In the genomic region with DNA sequence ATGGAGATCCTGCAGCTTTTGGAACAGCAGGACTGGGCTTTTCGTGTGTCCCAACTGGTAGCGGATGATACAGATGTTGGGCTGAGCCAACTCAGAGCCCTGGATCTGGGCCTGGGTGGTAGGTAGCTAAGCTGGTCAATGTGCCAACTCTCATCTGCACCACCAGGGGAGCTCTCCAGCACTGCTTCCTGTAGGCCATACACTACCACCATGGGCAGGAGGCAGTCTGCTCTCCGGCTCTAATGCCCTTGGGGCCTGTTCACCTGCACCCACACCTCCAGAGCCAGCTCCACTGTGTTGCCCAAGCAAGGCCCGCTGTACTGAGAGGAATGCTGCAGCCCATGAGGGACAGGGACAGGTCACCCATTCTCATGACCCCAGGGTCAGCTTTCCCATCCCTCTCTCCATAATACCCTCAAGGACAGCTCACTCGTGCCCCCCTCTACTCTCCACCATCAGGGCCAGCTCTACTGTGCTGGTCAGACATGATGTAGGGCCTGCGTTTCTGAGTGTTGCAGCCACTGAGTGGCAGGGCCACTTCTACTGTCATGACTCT, we compare ENCODE assay signal across 8 mouse cellular contexts. TPM values are rescaled to one million over a fixed set of nuclear protein-coding genes. Genes with fewer than 3 reads are reported as not detected.
A peak's percentile ranks its signal among the peaks of the same experiment; 100 is the strongest.
DNase-seq lines count a peak whose midpoint lies in the region; ATAC-seq lines count a peak whose summit lies in the region.

No protein-coding gene starts in this region.

- H3K4me1 ChIP-seq in lung, embryonic 15.5 days, result no peaks in the 10 kb centered on the region
- H3K4me1 ChIP-seq in stomach, embryonic 15.5 days, result no peaks in the 10 kb centered on the region

- peaks cover 52% of the 10 kb centered on the region for H3K36me3 ChIP-seq in lung, embryonic 15.5 days
- peaks cover 24% of the 10 kb centered on the region for H3K36me3 ChIP-seq in stomach, embryonic 15.5 days

- H3K4me2 ChIP-seq in lung, embryonic 15.5 days, result no peak overlapping the region
- no peak overlapping the region for H3K4me2 ChIP-seq in stomach, embryonic 15.5 days

- WGBS in lung, embryonic 15.5 days, result 84% methylated on average over 6 of the region's 6 CpGs
- WGBS in stomach, embryonic 15.5 days, result 88% methylated on average over 6 of the region's 6 CpGs

- no peak overlapping the region for H3K4me3 ChIP-seq in lung, embryonic 15.5 days
- H3K4me3 ChIP-seq in stomach, embryonic 15.5 days (replicated peaks), result no peak overlapping the region

- DNase-seq in embryo, embryonic 10.5 days (ENCODE audit: low spot score), result peak; percentile 4
- DNase-seq in embryo, embryonic 11 days, result no peak
- no peak for DNase-seq in lung, adult 18-20 months
- DNase-seq in induced T-regulatory cell, adult 2 months (ENCODE audit: low read depth), result peak; percentile 39
- DNase-seq in c-Kit-positive CD71-positive TER-119-positive erythroid progenitor cells, embryonic 14.5 days (ENCODE audit: low spot score), result no peak
- DNase-seq in gastrocnemius, postnatal 10 days, result no peak

- H3K9me3 ChIP-seq in lung, embryonic 15.5 days, result no peaks in the 10 kb centered on the region
- H3K9me3 ChIP-seq in stomach, embryonic 15.5 days, result no peaks in the 10 kb centered on the region

- H3K9ac ChIP-seq in lung, embryonic 15.5 days, result no peak overlapping the region
- no peak overlapping the region for H3K9ac ChIP-seq in stomach, embryonic 15.5 days

- ATAC-seq in lung, embryonic 15.5 days (ENCODE audit: borderline replicate concordance, extremely low read depth, low FRiP score, low TSS enrichment), result peak; percentile 39; the same call in 1 of the 2 replicates
- ATAC-seq in stomach, embryonic 15.5 days (ENCODE audit: insufficient read depth, low FRiP score, low read depth), result peak; percentile 24; the same call in 1 of the 2 replicates

- H3K27ac ChIP-seq in lung, embryonic 15.5 days, result no peak overlapping the region
- no peak overlapping the region for H3K27ac ChIP-seq in stomach, embryonic 15.5 days

- H3K27me3 ChIP-seq in lung, embryonic 15.5 days, result no peaks in the 10 kb centered on the region
- no peaks in the 10 kb centered on the region for H3K27me3 ChIP-seq in stomach, embryonic 15.5 days (replicated peaks)

RNA-seq across cellular contexts. Expression of a gene that starts 7.0 kb away (rescaled TPM):
- 114 and 117 TPM in 2 replicates for polyA plus RNA-seq in lung, embryonic 15.5 days (2015; fragmentation: Nextera tagmentation; extraction: Ambion mirVana)
- polyA plus RNA-seq in stomach, embryonic 15.5 days (2015; fragmentation: Nextera tagmentation; extraction: Ambion mirVana), result 78.5 and 82.8 TPM in 2 replicates
- 10 to 100 TPM; 31.4 to 37.7 TPM for total RNA-seq in gastrocnemius, postnatal 10 days (2021)

RNA-seq across cellular contexts. Expression of a gene that starts 59.3 kb away (rescaled TPM):
- 19.1 and 20.0 TPM in 2 replicates for polyA plus RNA-seq in lung, embryonic 15.5 days (2015; fragmentation: Nextera tagmentation; extraction: Ambion mirVana)
- 14.9 and 16.6 TPM in 2 replicates for polyA plus RNA-seq in stomach, embryonic 15.5 days (2015; fragmentation: Nextera tagmentation; extraction: Ambion mirVana)
- total RNA-seq in gastrocnemius, postnatal 10 days (2021), result 10 to 100 TPM; 14.8 to 14.9 TPM

Comparison
In these comparisons a context has a peak if more than half of its experiments do, and no peak if none do; other contexts are left out.
1. DNase-seq: peak in embryo, embryonic 10.5 days (single experiment) and induced T-regulatory cell, adult 2 months (single experiment); none in embryo, embryonic 11 days (single experiment), lung, adult 18-20 months (0 of 2), c-Kit-positive CD71-positive TER-119-positive erythroid progenitor cells, embryonic 14.5 days (single experiment) and gastrocnemius, postnatal 10 days (single experiment).